Mouse (Mus musculus): Measurements from ENCODE around the gene Usp36. TPM values are rescaled to one million over a fixed set of nuclear protein-coding genes. Genes with fewer than 3 reads are reported as not detected.

Gene Usp36
- polyA plus RNA-seq, 1 experiment from 2014 or later, result 18.1 TPM

DNA sequence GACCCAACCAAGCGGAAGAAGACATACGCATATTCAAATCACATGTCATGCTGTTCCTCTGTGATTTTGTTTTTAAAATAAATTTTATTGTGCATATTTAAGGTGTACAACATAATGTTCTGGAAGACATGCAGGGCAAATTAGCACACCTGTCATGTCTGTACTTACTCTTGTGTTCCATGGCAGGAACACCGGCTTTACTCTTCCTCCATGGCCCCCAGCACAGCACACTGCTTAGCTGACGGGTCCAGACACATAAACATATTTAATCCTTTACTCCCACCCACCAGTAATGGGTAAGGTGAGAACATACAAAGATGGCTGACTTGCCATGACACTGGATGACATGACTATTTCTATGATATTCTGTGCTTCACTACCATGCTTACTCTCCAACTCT is 71.0 kb downstream of the Usp36 start:
- H3K4me1 ChIP-seq (replicated peaks; ENCODE audit: control insufficient read depth, insufficient read depth, low read length), result peaks cover 14% of the 10 kb centered on the region
- no peak overlapping the region for H3K9ac ChIP-seq (ENCODE audit: low read length)
- no peaks in the 10 kb centered on the region for H3K9me3 ChIP-seq (ENCODE audit: control insufficient read depth, low read length)
- DNase-seq (ENCODE audit: low spot score) (no peak), ATAC-seq (replicated peaks; ENCODE audit: low FRiP score, low TSS enrichment, low read depth) (no peak)
- 87% methylated on average over 4 of the region's 4 CpGs for WGBS
- no peak overlapping the region for H3K4me3 ChIP-seq (ENCODE audit: low read depth, low read length)
- no peaks in the 10 kb centered on the region for H3K36me3 ChIP-seq (ENCODE audit: control insufficient read depth, insufficient read depth, low read length)
- H3K4me2 ChIP-seq (ENCODE audit: low read length), result no peak overlapping the region
- no peaks in the 10 kb centered on the region for H3K27me3 ChIP-seq (replicated peaks; ENCODE audit: control insufficient read depth, insufficient read depth, low read length)
- H3K27ac ChIP-seq (ENCODE audit: low read depth), result no peak overlapping the region

DNA sequence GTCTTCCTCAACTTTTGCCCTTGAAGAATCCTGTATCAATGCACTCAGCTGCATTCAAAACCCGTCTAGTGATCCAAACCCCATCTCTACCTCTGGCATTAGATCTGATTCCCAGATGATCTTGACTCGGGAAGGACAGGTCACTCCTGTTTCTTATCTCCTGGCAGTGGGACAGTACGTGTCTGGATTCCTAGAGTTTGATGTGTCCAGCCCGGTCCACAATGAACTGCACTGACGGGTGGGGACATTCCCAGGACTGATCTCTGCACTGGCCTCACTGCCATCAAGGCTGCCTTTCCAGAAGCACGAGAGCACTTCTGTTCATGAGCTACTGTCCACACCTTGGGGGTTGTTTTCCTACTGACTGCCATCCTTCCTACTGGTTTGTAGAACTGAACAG is 73.6 kb downstream of the Usp36 start:
- DNase-seq (ENCODE audit: low spot score) (no peak), ATAC-seq (replicated peaks; ENCODE audit: low FRiP score, low TSS enrichment, low read depth) (no peak)
- Histone ChIP-seq H3K36me3 (ENCODE audit: control insufficient read depth, insufficient read depth, low read length) (no peaks in the 10 kb centered on the region), H3K4me2 (ENCODE audit: low read length) (no peak overlapping the region), H3K27me3 (replicated peaks; ENCODE audit: control insufficient read depth, insufficient read depth, low read length) (no peaks in the 10 kb centered on the region), H3K9ac (ENCODE audit: low read length) (no peak overlapping the region), H3K27ac (ENCODE audit: low read depth) (no peak overlapping the region), H3K9me3 (ENCODE audit: control insufficient read depth, low read length) (no peaks in the 10 kb centered on the region), H3K4me3 (ENCODE audit: low read depth, low read length) (no peak overlapping the region), H3K4me1 (replicated peaks; ENCODE audit: control insufficient read depth, insufficient read depth, low read length) (peaks cover 15% of the 10 kb centered on the region)
- 75% methylated on average over 6 of the region's 6 CpGs for WGBS

DNA sequence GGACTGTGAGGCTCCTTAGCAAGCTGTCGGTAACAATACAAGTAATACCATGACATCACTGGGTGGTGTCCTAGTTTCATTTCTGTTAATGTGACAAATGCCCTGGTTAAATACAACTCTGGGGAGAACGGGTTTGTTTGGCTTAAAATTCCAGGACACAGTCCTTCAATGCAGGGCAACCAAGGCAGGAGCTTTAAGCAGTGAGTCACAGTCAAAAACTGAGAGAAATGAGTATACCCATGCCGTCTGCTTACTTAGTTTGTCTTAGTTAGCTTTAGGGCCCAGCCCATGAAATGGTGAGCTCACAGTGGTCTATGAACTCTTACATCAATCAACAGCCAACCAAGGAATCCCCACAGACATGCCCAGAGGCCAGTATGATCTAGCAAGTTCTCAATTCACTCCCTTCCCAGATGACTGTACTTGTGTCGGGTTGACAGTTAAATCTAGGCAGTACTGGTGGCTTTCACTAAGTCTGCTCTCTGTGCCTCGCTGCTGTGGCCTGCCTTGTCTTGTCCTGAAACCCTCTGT is 74.1 kb downstream of the Usp36 start:
- no peak for DNase-seq (ENCODE audit: low spot score)
- H3K4me3 ChIP-seq (ENCODE audit: low read depth, low read length), result no peak overlapping the region
- H3K27me3 ChIP-seq (replicated peaks; ENCODE audit: control insufficient read depth, insufficient read depth, low read length), result no peaks in the 10 kb centered on the region
- no peaks in the 10 kb centered on the region for H3K36me3 ChIP-seq (ENCODE audit: control insufficient read depth, insufficient read depth, low read length)
- ATAC-seq (replicated peaks; ENCODE audit: low FRiP score, low TSS enrichment, low read depth), result no peak
- WGBS, result 58% methylated on average over 5 of the region's 5 CpGs
- no peak overlapping the region for H3K9ac ChIP-seq (ENCODE audit: low read length)
- no peak overlapping the region for H3K4me2 ChIP-seq (ENCODE audit: low read length)
- H3K4me1 ChIP-seq (replicated peaks; ENCODE audit: control insufficient read depth, insufficient read depth, low read length), result peaks cover 20% of the 10 kb centered on the region
- H3K27ac ChIP-seq (ENCODE audit: low read depth), result no peak overlapping the region
- H3K9me3 ChIP-seq (ENCODE audit: control insufficient read depth, low read length), result no peaks in the 10 kb centered on the region

DNA sequence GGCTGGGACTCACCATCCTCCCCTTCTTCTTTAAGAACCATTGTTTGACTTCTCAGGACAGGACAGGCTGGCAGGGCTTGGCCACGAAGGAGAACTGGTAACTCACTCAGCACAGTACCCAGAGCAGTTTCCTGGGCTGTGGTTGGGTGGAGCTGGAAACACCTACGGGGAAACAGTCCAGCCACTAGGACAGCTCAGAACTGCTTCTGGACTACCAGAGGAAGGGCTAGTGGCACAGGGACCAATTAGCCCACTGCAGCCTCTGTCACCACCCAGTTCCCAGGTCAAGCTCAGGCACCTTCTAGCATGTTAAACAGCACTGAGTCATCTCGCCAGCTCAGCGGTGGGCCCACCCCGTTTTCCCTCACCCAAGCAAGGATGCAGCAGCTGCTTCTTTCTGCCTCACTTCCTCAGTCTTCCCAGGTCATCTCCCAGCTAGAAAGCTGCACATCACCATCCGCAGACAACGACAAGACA is 77.4 kb downstream of the Usp36 start:
- peaks cover 52% of the 10 kb centered on the region for H3K4me1 ChIP-seq (replicated peaks; ENCODE audit: control insufficient read depth, insufficient read depth, low read length)
- WGBS, result 69% methylated on average over 7 of the region's 7 CpGs
- H3K9me3 ChIP-seq (ENCODE audit: control insufficient read depth, low read length), result no peaks in the 10 kb centered on the region
- H3K27ac ChIP-seq (ENCODE audit: low read depth), result no peak overlapping the region; the same call in 1 of the 2 replicates
- no peaks in the 10 kb centered on the region for H3K27me3 ChIP-seq (replicated peaks; ENCODE audit: control insufficient read depth, insufficient read depth, low read length)
- no peaks in the 10 kb centered on the region for H3K36me3 ChIP-seq (ENCODE audit: control insufficient read depth, insufficient read depth, low read length)
- no peak overlapping the region for H3K9ac ChIP-seq (ENCODE audit: low read length)
- H3K4me3 ChIP-seq (ENCODE audit: low read depth, low read length), result no peak overlapping the region
- 0 out of 2 replicates have a peak overlapping the region, but pooled peaks have one; percentile 6 for H3K4me2 ChIP-seq (ENCODE audit: low read length)
- no peak for ATAC-seq (replicated peaks; ENCODE audit: low FRiP score, low TSS enrichment, low read depth)
- DNase-seq (ENCODE audit: low spot score), result no peak

DNA sequence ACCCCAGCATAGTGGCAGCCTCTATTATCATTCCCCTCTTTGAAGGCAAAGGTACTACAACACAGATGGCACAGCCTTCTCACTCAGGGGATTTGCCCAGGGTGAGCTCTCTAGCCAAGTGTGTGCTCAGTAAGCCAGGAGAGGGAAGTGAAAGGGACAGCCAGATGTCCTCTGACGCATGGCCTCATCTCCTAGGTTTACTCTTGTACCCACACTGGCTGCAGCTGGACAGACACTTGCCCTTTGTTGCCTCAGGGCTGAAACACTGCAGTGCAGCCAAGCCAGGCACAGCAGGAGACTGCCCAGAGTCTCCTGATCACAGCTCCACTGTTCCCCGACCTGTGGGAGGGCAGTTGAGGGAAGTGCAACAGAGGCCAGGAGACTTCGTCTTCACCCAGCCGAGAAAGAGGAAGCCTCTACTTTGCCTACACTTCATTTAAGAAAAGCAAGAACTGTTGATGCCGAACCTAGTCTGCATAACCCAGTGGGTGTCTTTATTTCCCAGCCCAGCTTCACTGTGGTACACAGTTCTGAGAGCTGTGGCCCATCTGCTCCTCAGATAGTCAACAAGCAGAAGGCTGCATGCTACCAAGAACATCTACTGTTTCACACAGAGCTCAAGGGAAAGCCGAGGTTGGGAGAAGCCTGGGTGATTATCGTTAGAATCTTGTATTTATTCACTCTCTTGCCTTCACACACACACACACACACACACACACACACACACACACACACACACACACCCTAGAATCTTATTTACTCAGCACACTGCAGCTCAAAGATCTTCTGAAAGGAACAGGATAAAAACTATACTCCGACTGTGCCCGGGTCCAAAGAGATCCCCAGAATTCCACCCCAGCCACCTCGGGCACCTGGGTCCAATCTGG is 78.1 kb downstream of the Usp36 start:
- no peak for DNase-seq (ENCODE audit: low spot score)
- Histone ChIP-seq H3K9ac (ENCODE audit: low read length) (no peak overlapping the region), H3K27me3 (replicated peaks; ENCODE audit: control insufficient read depth, insufficient read depth, low read length) (no peaks in the 10 kb centered on the region), H3K4me2 (ENCODE audit: low read length) (0 out of 2 replicates have a peak overlapping the region, but pooled peaks have one; percentile 6), H3K4me1 (replicated peaks; ENCODE audit: control insufficient read depth, insufficient read depth, low read length) (peaks cover 52% of the 10 kb centered on the region), H3K4me3 (ENCODE audit: low read depth, low read length) (no peak overlapping the region), H3K27ac (ENCODE audit: low read depth) (no peak overlapping the region; the same call in 1 of the 2 replicates), H3K9me3 (ENCODE audit: control insufficient read depth, low read length) (no peaks in the 10 kb centered on the region), H3K36me3 (ENCODE audit: control insufficient read depth, insufficient read depth, low read length) (no peaks in the 10 kb centered on the region)
- no peak for ATAC-seq (replicated peaks; ENCODE audit: low FRiP score, low TSS enrichment, low read depth)
- 61% methylated on average over 10 of the region's 10 CpGs for WGBS

DNA sequence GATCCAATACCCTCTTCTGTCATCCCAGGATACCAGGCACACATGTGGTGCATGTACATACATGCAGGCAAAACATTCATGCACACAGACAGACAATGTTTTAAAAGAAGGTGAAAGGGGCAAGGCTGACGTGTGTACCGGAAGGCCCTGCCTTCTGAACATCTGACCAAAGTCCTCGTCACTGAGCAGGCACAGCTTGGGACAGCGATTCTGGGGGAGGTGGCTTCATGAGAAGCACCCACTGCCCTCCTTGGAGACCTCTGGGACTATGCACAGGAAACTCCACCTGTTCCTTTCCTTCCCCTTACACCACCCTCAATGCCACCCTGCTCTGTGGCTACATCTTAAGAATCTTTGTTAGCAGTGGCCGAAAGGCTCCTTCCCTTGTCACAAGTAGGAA is 79.1 kb downstream of the Usp36 start:
- Histone ChIP-seq H3K27me3 (replicated peaks; ENCODE audit: control insufficient read depth, insufficient read depth, low read length) (no peaks in the 10 kb centered on the region), H3K4me3 (ENCODE audit: low read depth, low read length) (no peak overlapping the region), H3K4me2 (ENCODE audit: low read length) (no peak overlapping the region), H3K4me1 (replicated peaks; ENCODE audit: control insufficient read depth, insufficient read depth, low read length) (peaks cover 51% of the 10 kb centered on the region), H3K9me3 (ENCODE audit: control insufficient read depth, low read length) (no peaks in the 10 kb centered on the region), H3K9ac (ENCODE audit: low read length) (no peak overlapping the region), H3K27ac (ENCODE audit: low read depth) (no peak overlapping the region), H3K36me3 (ENCODE audit: control insufficient read depth, insufficient read depth, low read length) (no peaks in the 10 kb centered on the region)
- ATAC-seq (replicated peaks; ENCODE audit: low FRiP score, low TSS enrichment, low read depth) (no peak), DNase-seq (ENCODE audit: low spot score) (no peak)
- 82% methylated on average over 5 of the region's 5 CpGs for WGBS

DNA sequence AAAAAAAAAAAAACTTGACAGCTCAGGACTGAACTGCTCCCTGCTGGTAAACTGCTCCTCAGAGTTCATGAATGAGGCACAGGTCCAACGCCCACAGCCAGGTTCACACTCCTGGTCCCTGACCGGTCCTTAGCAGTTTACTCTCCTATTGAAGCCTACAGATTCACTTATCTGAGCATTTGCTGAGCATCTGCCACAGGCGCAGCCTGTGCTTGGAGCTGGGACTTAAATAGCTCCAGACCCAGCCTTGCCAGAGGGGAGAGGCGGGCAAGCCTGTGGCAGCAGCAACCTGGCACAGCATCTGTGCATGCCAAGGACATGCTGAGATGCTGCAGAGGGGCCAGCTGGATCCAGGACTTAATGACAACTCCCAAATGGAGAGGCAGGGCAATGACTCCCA is 79.9 kb downstream of the Usp36 start:
- H3K27ac ChIP-seq (ENCODE audit: low read depth), result no peak overlapping the region
- H3K4me3 ChIP-seq (ENCODE audit: low read depth, low read length), result no peak overlapping the region
- DNase-seq (ENCODE audit: low spot score), result no peak
- H3K4me1 ChIP-seq (replicated peaks; ENCODE audit: control insufficient read depth, insufficient read depth, low read length), result peaks cover 49% of the 10 kb centered on the region
- H3K9me3 ChIP-seq (ENCODE audit: control insufficient read depth, low read length), result no peaks in the 10 kb centered on the region
- no peak overlapping the region for H3K4me2 ChIP-seq (ENCODE audit: low read length)
- WGBS, result 85% methylated on average over 4 of the region's 4 CpGs
- no peaks in the 10 kb centered on the region for H3K36me3 ChIP-seq (ENCODE audit: control insufficient read depth, insufficient read depth, low read length)
- H3K9ac ChIP-seq (ENCODE audit: low read length), result no peak overlapping the region
- H3K27me3 ChIP-seq (replicated peaks; ENCODE audit: control insufficient read depth, insufficient read depth, low read length), result no peaks in the 10 kb centered on the region
- ATAC-seq (replicated peaks; ENCODE audit: low FRiP score, low TSS enrichment, low read depth), result no peak

Data from intestine, embryonic 14.5 days (tissue).